Mouse (Mus musculus) bone marrow, adult 2 months (tissue): ENCODE data around the gene Acap2. TPM values are rescaled to one million over a fixed set of nuclear protein-coding genes. Genes with fewer than 3 reads are reported as not detected.

Experiments
- H3K27ac ChIP-seq: fragments of 200-500 bp; 2 replicates; pipeline ENCODE4 v1.5.1; 2012; ENCODE audit warnings: low read depth, mild to moderate bottlenecking, control low read depth, inconsistent platforms, low read length; ENCODE audit not compliant: control insufficient read depth, poor library complexity, insufficient read depth
- H3K4me1 ChIP-seq: fragments of 200-500 bp; 2 replicates; pipeline ENCODE4 v1.6.1; 2011; ENCODE audit warnings: low read length; ENCODE audit not compliant: control insufficient read depth, insufficient read depth
- H3K4me3 ChIP-seq: fragments of 200-500 bp; replicated peaks from 2 replicates; pipeline ENCODE3; 2011; ENCODE audit warnings: mild to moderate bottlenecking, low read depth, low read length, control low read depth; ENCODE audit not compliant: control insufficient read depth
- CTCF ChIP-seq: fragments of 200-500 bp; IDR thresholded peaks from 2 replicates; pipeline ENCODE4 v1.5.1; 2011; ENCODE audit warnings: low read length, control low read depth; ENCODE audit not compliant: control insufficient read depth, insufficient read depth
- POLR2A ChIP-seq: fragments of 200-500 bp; IDR thresholded peaks from 2 replicates; pipeline ENCODE4 v1.6.1; 2011; ENCODE audit warnings: low read depth, mild to moderate bottlenecking, control low read depth, low read length, borderline replicate concordance; ENCODE audit not compliant: control insufficient read depth
- WGBS: fragments of 180-500 bp; shearing (Covaris S2); methylation state at CpG from one replicate; pipeline ENCODE4 v1.1.7; 2018; 5-methylcytosine and 5-hydroxymethylcytosine counted together
- polyA plus RNA-seq: library from polyadenylated mRNA; stranded (reverse); fragments of >200 nt; gene quantifications from 2 replicates; pipeline ENCODE4 v1.2.4, GENCODE M21; 2011; ENCODE audit warnings: low replicate concordance; ENCODE audit not compliant: missing spikeins, insufficient read depth, insufficient read length

Acap2 gene
- polyA plus RNA-seq, 1 experiment, result 13.5 TPM

GRCm38 (mm10) chr16:31235457-31236310 is 34.6 kb upstream of the Acap2 start:
- TF ChIP-seq POLR2A, result no peak
- no peak for TF ChIP-seq CTCF
- Histone ChIP-seq H3K4me1 (peaks cover 7% of the 10 kb centered on the region; the same call in 1 of the 2 replicates), H3K4me3 (peak overlapping the region; percentile 15), H3K27ac (no peak overlapping the region)
- WGBS, result 5% methylated on average over 18 of the region's 18 CpGs

GRCm38 (mm10) chr16:31234808-31235456 is 33.9 kb upstream of the Acap2 start:
- H3K4me3 ChIP-seq, result no peak overlapping the region
- H3K4me1 ChIP-seq, result peaks cover 7% of the 10 kb centered on the region; the same call in 1 of the 2 replicates
- WGBS, result 74% methylated on average over 12 of the region's 12 CpGs
- no peak for TF ChIP-seq CTCF
- no peak for TF ChIP-seq POLR2A
- H3K27ac ChIP-seq, result no peak overlapping the region

- H3K4me3 ChIP-seq, result no peak overlapping the region
- WGBS, result 2% methylated on average over 3 of the region's 3 CpGs
- H3K4me1 ChIP-seq, result peaks cover 7% of the 10 kb centered on the region; the same call in 1 of the 2 replicates
- TF ChIP-seq CTCF, result no peak
- no peak for TF ChIP-seq POLR2A
- H3K27ac ChIP-seq, result no peak overlapping the region
Observed at GRCm38 (mm10) chr16:31234356-31234755, 33.3 kb upstream of the Acap2 start.

GRCm38 (mm10) chr16:31233541-31234339 is 32.7 kb upstream of the Acap2 start:
- WGBS, result 2% methylated on average over 20 of the region's 20 CpGs
- H3K27ac ChIP-seq, result peak overlapping the region; percentile 37; the same call in 1 of the 2 replicates
- peak overlapping the region; percentile 28 for H3K4me3 ChIP-seq
- TF ChIP-seq POLR2A (no peak), CTCF (no peak)
- H3K4me1 ChIP-seq, result peaks cover 7% of the 10 kb centered on the region; the same call in 1 of the 2 replicates

DNA sequence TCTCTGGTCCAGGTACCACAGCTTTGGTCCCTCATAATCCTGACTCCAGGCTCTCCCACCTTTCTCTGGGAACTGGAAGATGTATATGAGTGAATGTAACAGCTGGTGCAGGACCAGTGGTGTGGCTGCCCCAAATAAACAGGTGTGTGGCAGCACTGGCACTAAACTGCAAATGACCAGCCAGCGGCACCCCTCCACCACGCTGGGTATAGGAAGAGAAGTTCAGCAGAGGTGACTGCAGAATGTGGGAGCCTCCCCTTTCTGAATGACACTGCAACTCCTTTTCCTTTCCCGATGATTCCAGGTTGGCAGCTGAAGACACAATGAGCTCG is 32.1 kb upstream of the Acap2 start:
- no peak overlapping the region for H3K4me3 ChIP-seq
- TF ChIP-seq CTCF (no peak), POLR2A (no peak)

DNA sequence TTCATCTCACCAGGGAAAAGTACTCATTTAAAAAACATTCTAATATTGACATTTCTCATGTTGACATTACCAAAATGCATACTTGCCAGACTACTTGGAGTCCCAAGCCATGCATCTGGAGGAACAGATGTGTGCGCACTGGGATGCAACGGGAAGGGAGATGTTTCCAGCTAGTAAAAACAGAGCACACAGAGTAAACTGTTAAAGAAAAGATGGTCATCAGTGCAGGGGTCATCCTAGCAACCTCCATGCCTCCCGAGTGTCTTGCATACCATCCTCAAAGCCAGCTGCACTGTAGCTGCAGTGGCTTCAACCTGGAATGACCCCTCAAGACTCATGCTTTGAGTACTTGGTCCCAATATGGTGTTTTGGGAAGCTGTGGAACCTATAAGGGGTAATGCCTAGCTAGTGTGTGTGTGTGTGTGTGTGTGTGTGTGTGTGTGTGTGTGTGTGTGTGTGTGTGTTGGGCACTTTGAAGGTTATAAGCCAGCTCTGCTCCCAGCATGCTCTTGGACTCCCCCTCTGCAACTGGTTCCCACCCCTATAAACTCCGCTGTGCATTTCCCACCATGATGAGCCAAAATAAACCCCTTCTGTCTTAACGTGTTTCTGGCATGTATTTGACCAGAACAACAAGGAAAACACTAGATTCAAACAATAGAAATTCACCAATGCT is 31.6 kb upstream of the Acap2 start:
- TF ChIP-seq POLR2A (no peak), CTCF (no peak)
- Histone ChIP-seq H3K4me3 (no peak overlapping the region), H3K27ac (no peak overlapping the region), H3K4me1 (peaks cover 7% of the 10 kb centered on the region; the same call in 1 of the 2 replicates)
- 72% methylated on average over 5 of the region's 5 CpGs for WGBS

More for the DNA sequence above, 32.1 kb upstream of the Acap2 start:
- Histone ChIP-seq H3K4me1 (peaks cover 7% of the 10 kb centered on the region; the same call in 1 of the 2 replicates), H3K27ac (no peak overlapping the region)
- WGBS, result 6% methylated on average over 4 of the region's 4 CpGs

GRCm38 (mm10) chr16:31231591-31231990 is 30.5 kb upstream of the Acap2 start:
- Histone ChIP-seq H3K4me3 (no peak overlapping the region), H3K4me1 (peaks cover 7% of the 10 kb centered on the region; the same call in 1 of the 2 replicates), H3K27ac (no peak overlapping the region)
- 87% methylated on average over 5 of the region's 5 CpGs for WGBS
- TF ChIP-seq POLR2A (no peak), CTCF (no peak)
